Mouse (Mus musculus): ENCODE measurements at regions not wholly inside any gene's neighbourhood (a gene's known extent, or its start where the extent isn't known, plus 50 kb on each side); places are given as distances from the start of the nearest gene placed in this dataset.

DNA sequence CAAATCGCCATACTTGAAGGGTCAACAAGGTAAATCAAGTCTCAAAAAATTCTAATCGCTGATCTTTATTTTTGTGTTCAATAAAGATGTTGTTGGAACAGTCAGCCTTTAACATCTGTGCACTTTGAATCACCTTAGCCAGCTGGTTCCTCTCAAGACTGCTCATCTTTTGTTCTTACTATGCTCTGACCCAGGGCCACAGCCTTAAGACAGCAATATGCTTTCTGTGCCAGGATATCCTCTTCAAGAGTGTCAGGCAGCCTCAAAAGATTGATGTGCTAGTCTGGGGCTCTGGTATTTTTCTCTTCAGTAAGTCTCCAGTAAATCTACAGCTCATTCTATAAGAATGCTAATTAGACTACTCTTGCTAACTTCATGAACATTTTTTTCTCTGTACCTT, 199.9 kb downstream of the Dph6 start:
- H3K4me3 ChIP-seq (ENCODE audit: low read depth, low read length), result no peak overlapping the region
- no peak overlapping the region for H3K27ac ChIP-seq (ENCODE audit: low read depth, low read length)
- no peak overlapping the region for H3K4me2 ChIP-seq
- WGBS, result 62% methylated on average over 2 of the region's 2 CpGs
- DNase-seq (ENCODE audit: low spot score), result no peak
- no peak overlapping the region for H3K9ac ChIP-seq (ENCODE audit: low read depth, low read length)
- H3K9me3 ChIP-seq (ENCODE audit: control insufficient read depth, low read length), result no peaks in the 10 kb centered on the region
- no peaks in the 10 kb centered on the region for H3K36me3 ChIP-seq (ENCODE audit: control insufficient read depth, insufficient read depth, low read length)
- H3K4me1 ChIP-seq (replicated peaks; ENCODE audit: control insufficient read depth, insufficient read depth, low read length), result no peaks in the 10 kb centered on the region
- ATAC-seq (replicated peaks; ENCODE audit: low FRiP score), result no peak
- H3K27me3 ChIP-seq (replicated peaks; ENCODE audit: control insufficient read depth, insufficient read depth, low read length), result no peaks in the 10 kb centered on the region

DNA sequence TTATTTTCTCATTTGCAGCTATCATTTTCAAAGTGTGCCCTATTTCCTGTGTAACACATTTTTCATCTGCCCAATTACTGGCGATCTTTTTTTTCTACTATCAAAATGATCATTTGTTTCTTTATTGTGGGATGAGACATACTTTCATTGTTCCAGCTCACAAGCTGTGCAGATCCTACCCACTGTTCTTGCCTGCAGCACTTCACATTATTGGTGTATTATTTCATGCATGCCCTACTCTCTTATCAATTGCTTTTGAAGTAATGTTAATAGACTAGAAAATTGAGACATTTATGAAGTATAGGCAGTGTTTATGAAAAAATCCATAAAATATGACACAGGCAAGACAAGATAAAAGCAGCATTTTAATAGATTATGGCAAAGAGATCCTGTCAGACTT, 204.6 kb downstream of the Dph6 start:
- ATAC-seq (replicated peaks; ENCODE audit: low FRiP score) (no peak), DNase-seq (ENCODE audit: low spot score) (no peak)
- Histone ChIP-seq H3K4me1 (replicated peaks; ENCODE audit: control insufficient read depth, insufficient read depth, low read length) (no peaks in the 10 kb centered on the region), H3K9me3 (ENCODE audit: control insufficient read depth, low read length) (no peaks in the 10 kb centered on the region), H3K27me3 (replicated peaks; ENCODE audit: control insufficient read depth, insufficient read depth, low read length) (no peaks in the 10 kb centered on the region), H3K4me2 (no peak overlapping the region), H3K36me3 (ENCODE audit: control insufficient read depth, insufficient read depth, low read length) (no peaks in the 10 kb centered on the region), H3K9ac (ENCODE audit: low read depth, low read length) (no peak overlapping the region), H3K27ac (ENCODE audit: low read depth, low read length) (no peak overlapping the region), H3K4me3 (ENCODE audit: low read depth, low read length) (no peak overlapping the region)
- 61% methylated on average over 1 of the region's 1 CpGs for WGBS

DNA sequence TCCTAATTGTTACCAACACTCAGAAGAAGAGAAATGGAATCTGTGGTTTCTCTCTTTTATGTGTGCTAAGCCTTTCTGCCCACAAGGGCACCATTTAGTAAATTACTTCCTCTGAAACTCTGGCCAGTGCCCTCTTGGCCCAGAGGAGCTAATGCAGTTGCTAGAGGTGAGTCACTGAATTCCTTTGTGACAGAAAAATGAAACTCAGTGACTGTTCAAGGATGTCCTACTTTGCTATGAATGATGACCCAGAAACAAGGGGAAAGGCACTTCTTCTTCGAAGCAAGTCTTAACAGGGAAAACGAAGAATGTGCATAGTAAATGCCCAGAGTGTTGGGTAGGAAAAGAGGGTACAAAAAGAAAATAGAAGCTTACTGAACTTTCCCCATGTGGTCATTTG, 211.0 kb downstream of the Dph6 start:
- ATAC-seq (replicated peaks; ENCODE audit: low FRiP score) (no peak), DNase-seq (ENCODE audit: low spot score) (no peak)
- Histone ChIP-seq H3K27me3 (replicated peaks; ENCODE audit: control insufficient read depth, insufficient read depth, low read length) (no peaks in the 10 kb centered on the region), H3K4me1 (replicated peaks; ENCODE audit: control insufficient read depth, insufficient read depth, low read length) (no peaks in the 10 kb centered on the region), H3K9ac (ENCODE audit: low read depth, low read length) (no peak overlapping the region), H3K4me2 (no peak overlapping the region), H3K9me3 (ENCODE audit: control insufficient read depth, low read length) (no peaks in the 10 kb centered on the region), H3K36me3 (ENCODE audit: control insufficient read depth, insufficient read depth, low read length) (no peaks in the 10 kb centered on the region), H3K27ac (ENCODE audit: low read depth, low read length) (no peak overlapping the region), H3K4me3 (ENCODE audit: low read depth, low read length) (no peak overlapping the region)
- WGBS, result 68% methylated on average over 2 of the region's 2 CpGs

GRCm38 (mm10) chr2:114440943-114441342, 213.8 kb downstream of the Dph6 start:
- DNase-seq (ENCODE audit: low spot score), result no peak
- 51% methylated on average over 6 of the region's 6 CpGs for WGBS

DNA sequence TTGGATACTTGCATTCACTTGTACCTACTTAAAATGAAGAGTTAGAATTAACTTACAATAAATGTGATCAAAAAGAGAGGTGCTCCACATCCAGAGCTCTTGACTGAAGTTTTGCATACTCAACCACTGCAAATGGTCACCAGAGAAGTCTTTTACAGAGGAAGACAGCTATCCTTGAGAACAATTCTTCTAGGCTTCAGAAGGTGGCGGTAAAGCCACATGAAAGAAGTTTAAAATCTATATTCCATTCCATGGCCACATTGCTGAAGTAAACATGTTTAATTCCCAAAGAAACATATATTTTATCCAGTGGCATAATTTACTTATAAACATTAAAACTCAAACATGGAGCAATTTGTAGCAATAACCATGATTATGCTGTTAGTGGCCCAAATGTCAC, 215.1 kb downstream of the Dph6 start:
- DNase-seq (ENCODE audit: low spot score) (no peak), ATAC-seq (replicated peaks; ENCODE audit: low FRiP score) (no peak)
- H3K9me3 ChIP-seq (ENCODE audit: control insufficient read depth, low read length), result no peaks in the 10 kb centered on the region
- no peaks in the 10 kb centered on the region for H3K36me3 ChIP-seq (ENCODE audit: control insufficient read depth, insufficient read depth, low read length)
- WGBS, result 53% methylated on average over 1 of the region's 1 CpGs
- H3K4me2 ChIP-seq, result no peak overlapping the region
- H3K4me3 ChIP-seq (ENCODE audit: low read depth, low read length), result no peak overlapping the region
- no peak overlapping the region for H3K27ac ChIP-seq (ENCODE audit: low read depth, low read length)
- no peaks in the 10 kb centered on the region for H3K4me1 ChIP-seq (replicated peaks; ENCODE audit: control insufficient read depth, insufficient read depth, low read length)
- no peaks in the 10 kb centered on the region for H3K27me3 ChIP-seq (replicated peaks; ENCODE audit: control insufficient read depth, insufficient read depth, low read length)
- H3K9ac ChIP-seq (ENCODE audit: low read depth, low read length), result no peak overlapping the region

More at GRCm38 (mm10) chr2:114440943-114441342, 213.8 kb downstream of the Dph6 start:
- Histone ChIP-seq H3K4me2 (no peak overlapping the region), H3K4me1 (replicated peaks; ENCODE audit: control insufficient read depth, insufficient read depth, low read length) (no peaks in the 10 kb centered on the region), H3K27me3 (replicated peaks; ENCODE audit: control insufficient read depth, insufficient read depth, low read length) (no peaks in the 10 kb centered on the region), H3K27ac (ENCODE audit: low read depth, low read length) (no peak overlapping the region), H3K9me3 (ENCODE audit: control insufficient read depth, low read length) (no peaks in the 10 kb centered on the region), H3K4me3 (ENCODE audit: low read depth, low read length) (no peak overlapping the region), H3K36me3 (ENCODE audit: control insufficient read depth, insufficient read depth, low read length) (no peaks in the 10 kb centered on the region), H3K9ac (ENCODE audit: low read depth, low read length) (no peak overlapping the region)
- no peak for ATAC-seq (replicated peaks; ENCODE audit: low FRiP score)

GRCm38 (mm10) chr2:114438048-114438447, 216.7 kb downstream of the Dph6 start:
- WGBS, result 40% methylated on average over 3 of the region's 3 CpGs
- Histone ChIP-seq H3K9ac (ENCODE audit: low read depth, low read length) (no peak overlapping the region), H3K4me1 (replicated peaks; ENCODE audit: control insufficient read depth, insufficient read depth, low read length) (no peaks in the 10 kb centered on the region), H3K27ac (ENCODE audit: low read depth, low read length) (no peak overlapping the region), H3K36me3 (ENCODE audit: control insufficient read depth, insufficient read depth, low read length) (no peaks in the 10 kb centered on the region), H3K4me3 (ENCODE audit: low read depth, low read length) (no peak overlapping the region), H3K27me3 (replicated peaks; ENCODE audit: control insufficient read depth, insufficient read depth, low read length) (no peaks in the 10 kb centered on the region), H3K9me3 (ENCODE audit: control insufficient read depth, low read length) (no peaks in the 10 kb centered on the region), H3K4me2 (no peak overlapping the region)
- no peak for ATAC-seq (replicated peaks; ENCODE audit: low FRiP score)
- no peak for DNase-seq (ENCODE audit: low spot score)

DNA sequence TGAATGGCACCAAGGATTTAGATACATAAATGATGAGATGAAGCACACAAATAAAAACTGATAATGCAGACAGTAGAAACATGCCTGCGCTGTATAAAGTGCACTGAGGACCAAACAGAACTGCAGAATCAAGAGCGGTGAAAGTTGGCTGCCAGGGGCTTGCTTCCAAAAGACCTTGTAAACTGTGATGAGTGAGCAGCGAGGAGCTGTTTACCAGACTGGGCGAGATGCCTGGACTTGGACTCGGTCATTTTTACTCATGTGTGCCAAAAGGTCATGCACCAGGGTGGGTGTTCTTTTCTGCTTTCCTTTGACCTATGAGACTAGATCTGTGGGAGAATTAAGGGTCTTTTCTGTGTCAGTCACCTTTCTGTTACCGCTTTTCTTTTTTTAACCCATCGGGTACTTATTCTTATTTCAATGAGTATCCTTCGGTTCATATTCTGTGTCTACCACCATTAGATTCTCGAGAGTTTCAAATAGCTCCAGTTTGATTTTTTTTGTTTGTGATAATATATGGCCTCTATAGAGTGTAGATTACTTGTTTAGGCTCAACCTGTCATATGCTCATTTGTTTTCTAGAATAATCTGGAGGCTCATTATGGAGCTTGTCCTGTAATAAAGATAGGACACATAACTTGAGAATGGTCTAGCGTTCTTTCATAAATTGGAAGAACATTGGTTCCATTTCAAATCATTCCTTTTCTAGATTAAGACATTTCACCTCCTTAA, 226.3 kb upstream of the Zfp770 start:
- ATAC-seq (replicated peaks; ENCODE audit: low FRiP score) (no peak), DNase-seq (ENCODE audit: low spot score) (no peak)
- no peaks in the 10 kb centered on the region for H3K27me3 ChIP-seq (replicated peaks; ENCODE audit: control insufficient read depth, insufficient read depth, low read length)
- 87% methylated on average over 10 of the region's 10 CpGs for WGBS
- H3K4me3 ChIP-seq (ENCODE audit: low read depth, low read length), result no peak overlapping the region
- H3K9me3 ChIP-seq (ENCODE audit: control insufficient read depth, low read length), result no peaks in the 10 kb centered on the region
- H3K9ac ChIP-seq (ENCODE audit: low read depth, low read length), result no peak overlapping the region
- H3K4me2 ChIP-seq, result no peak overlapping the region
- H3K27ac ChIP-seq (ENCODE audit: low read depth, low read length), result no peak overlapping the region
- H3K36me3 ChIP-seq (ENCODE audit: control insufficient read depth, insufficient read depth, low read length), result no peaks in the 10 kb centered on the region
- H3K4me1 ChIP-seq (replicated peaks; ENCODE audit: control insufficient read depth, insufficient read depth, low read length), result no peaks in the 10 kb centered on the region

DNA sequence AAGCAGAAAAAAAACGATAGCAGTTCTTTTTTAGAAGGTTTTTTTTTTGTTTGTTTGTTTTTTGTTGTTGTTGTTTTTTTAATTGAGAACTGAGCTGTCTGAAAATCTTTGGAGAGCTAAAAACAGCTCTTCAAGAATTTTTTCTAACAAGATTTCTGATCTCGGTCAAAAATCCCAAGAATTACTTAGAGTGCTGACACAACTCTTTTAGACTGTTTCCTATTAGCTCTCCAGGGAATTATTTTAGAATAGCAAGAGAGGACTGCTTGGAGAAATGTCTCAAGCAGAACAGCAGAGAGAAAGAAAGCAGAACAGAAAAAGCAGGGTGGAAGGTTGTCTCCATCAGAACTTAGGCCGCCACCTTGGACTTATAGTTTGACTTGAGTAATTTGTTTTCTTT, 218.1 kb upstream of the Zfp770 start:
- DNase-seq (ENCODE audit: low spot score) (no peak), ATAC-seq (replicated peaks; ENCODE audit: low FRiP score) (no peak)
- no peak overlapping the region for H3K4me3 ChIP-seq (ENCODE audit: low read depth, low read length)
- no peaks in the 10 kb centered on the region for H3K36me3 ChIP-seq (ENCODE audit: control insufficient read depth, insufficient read depth, low read length)
- H3K27me3 ChIP-seq (replicated peaks; ENCODE audit: control insufficient read depth, insufficient read depth, low read length), result no peaks in the 10 kb centered on the region
- WGBS, result 68% methylated on average over 3 of the region's 3 CpGs
- no peak overlapping the region for H3K9ac ChIP-seq (ENCODE audit: low read depth, low read length)
- no peaks in the 10 kb centered on the region for H3K4me1 ChIP-seq (replicated peaks; ENCODE audit: control insufficient read depth, insufficient read depth, low read length)
- H3K4me2 ChIP-seq, result no peak overlapping the region
- H3K27ac ChIP-seq (ENCODE audit: low read depth, low read length), result no peak overlapping the region
- no peaks in the 10 kb centered on the region for H3K9me3 ChIP-seq (ENCODE audit: control insufficient read depth, low read length)

DNA sequence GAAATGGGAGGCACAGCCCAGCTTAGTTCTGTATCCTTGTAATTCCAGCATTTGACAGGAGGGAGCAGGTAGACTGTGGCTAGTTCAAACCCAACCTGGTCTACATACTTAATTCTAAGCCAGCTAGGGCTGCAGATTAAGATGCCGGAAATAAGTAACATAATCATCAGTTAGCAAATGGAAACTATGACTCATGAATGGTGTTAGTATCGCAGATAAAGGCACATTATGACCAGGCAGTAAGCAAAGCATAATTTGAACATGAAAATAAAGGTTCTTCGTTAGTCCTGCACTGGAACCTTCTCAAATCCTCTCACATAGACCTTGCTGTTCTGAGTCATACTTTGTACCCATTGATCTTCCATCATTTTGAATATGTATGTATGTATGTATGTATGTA, 211.7 kb upstream of the Zfp770 start:
- H3K9ac ChIP-seq (ENCODE audit: low read depth, low read length), result no peak overlapping the region
- H3K9me3 ChIP-seq (ENCODE audit: control insufficient read depth, low read length), result no peaks in the 10 kb centered on the region
- ATAC-seq (replicated peaks; ENCODE audit: low FRiP score), result no peak
- no peaks in the 10 kb centered on the region for H3K4me1 ChIP-seq (replicated peaks; ENCODE audit: control insufficient read depth, insufficient read depth, low read length)
- no peak for DNase-seq (ENCODE audit: low spot score)
- no peak overlapping the region for H3K27ac ChIP-seq (ENCODE audit: low read depth, low read length)
- no peak overlapping the region for H3K4me3 ChIP-seq (ENCODE audit: low read depth, low read length)
- no peaks in the 10 kb centered on the region for H3K27me3 ChIP-seq (replicated peaks; ENCODE audit: control insufficient read depth, insufficient read depth, low read length)
- 80% methylated on average over 3 of the region's 3 CpGs for WGBS
- H3K4me2 ChIP-seq, result no peak overlapping the region
- H3K36me3 ChIP-seq (ENCODE audit: control insufficient read depth, insufficient read depth, low read length), result no peaks in the 10 kb centered on the region

Measured in liver, embryonic 11.5 days (tissue).